Mouse (Mus musculus) myocyte (in vitro differentiated cells): ENCODE data around the gene Tcf12.

Source experiments
- MAX ChIP-seq: IDR thresholded peaks from one replicate; pipeline ENCODE4 v1.6.1; 2011; ENCODE audit warnings: low read depth, mild to moderate bottlenecking, control low read depth
- MYOG ChIP-seq, 3 experiments: IDR thresholded peaks; one replicate each; pipeline ENCODE4 v1.6.1; 2011; ENCODE audit warnings: control low read depth in 2 of 3, low read depth in 2 of 3, mild to moderate bottlenecking in 2 of 3; ENCODE audit not compliant: insufficient read length in 2 of 3, control insufficient read depth in 1 of 3, insufficient read depth in 1 of 3
- POLR2A ChIP-seq: IDR thresholded peaks from one replicate; pipeline ENCODE4 v1.6.1; 2011; ENCODE audit warnings: low read depth, mild to moderate bottlenecking, control low read depth, moderate library complexity; ENCODE audit not compliant: insufficient read length
- TCF12 ChIP-seq: IDR thresholded peaks from one replicate; pipeline ENCODE4 v1.6.1; 2011; ENCODE audit warnings: mild to moderate bottlenecking, control low read depth; ENCODE audit not compliant: poor library complexity, insufficient read depth, severe bottlenecking

DNA sequence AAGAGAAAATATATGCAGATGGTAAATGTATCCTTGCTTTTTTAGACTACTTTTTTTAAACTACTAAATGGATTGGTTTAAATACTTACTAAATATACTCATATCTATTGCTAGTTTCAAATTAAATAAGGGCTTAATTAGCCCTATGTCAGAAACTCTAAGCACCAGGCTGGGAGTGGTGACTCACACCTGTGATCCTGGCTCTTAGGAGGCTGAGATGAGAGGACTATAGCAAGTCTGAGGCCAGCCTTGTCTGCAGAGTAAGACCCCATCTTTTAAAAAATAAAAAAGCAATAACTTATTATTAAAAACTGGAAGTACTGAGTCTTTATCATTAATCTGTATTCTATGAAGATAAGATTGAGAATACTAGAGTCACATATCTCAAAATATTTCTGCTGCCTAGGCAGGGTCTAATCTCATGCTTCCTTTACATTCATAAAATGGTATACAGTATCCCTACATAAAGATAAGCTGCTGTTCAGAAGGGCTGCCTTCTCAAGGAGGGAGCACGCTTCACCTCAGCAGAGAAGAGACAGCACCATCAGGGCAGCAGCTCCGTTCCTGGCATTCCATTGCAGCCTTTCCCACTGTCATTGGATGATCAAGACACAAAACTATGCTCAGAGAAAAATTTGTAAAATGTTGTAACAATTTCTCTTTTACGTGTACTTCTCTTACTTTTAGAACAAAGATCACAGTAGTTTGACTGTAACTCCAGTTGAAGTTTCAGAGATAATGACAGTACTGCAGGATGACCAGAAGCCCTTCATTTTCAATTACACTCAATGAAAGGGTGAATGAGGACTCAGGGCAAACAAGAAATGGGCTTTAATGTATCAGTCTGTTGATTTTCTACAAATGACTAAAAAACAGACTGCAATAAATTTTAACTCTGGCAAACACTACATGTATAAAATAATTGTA is 181.0 kb downstream of the Tcf12 start:
- TF ChIP-seq MAX (no peak), POLR2A (no peak), MYOG (IDR thresholded peaks at IDR 0.05; ENCODE audit: control insufficient read depth in 1 of 3, insufficient read depth in 1 of 3, insufficient read length in 2 of 3, low read depth in 2 of 3) (no peak), TCF12 (no peak)
